Mouse (Mus musculus): ENCODE data around the gene Apex2. TPM values are rescaled to one million over a fixed set of nuclear protein-coding genes. Genes with fewer than 3 reads are reported as not detected.

The Apex2 gene
- total and polyA plus RNA-seq, 3 experiments = 8.0 to 15.6 (median 9.6) TPM

DNA sequence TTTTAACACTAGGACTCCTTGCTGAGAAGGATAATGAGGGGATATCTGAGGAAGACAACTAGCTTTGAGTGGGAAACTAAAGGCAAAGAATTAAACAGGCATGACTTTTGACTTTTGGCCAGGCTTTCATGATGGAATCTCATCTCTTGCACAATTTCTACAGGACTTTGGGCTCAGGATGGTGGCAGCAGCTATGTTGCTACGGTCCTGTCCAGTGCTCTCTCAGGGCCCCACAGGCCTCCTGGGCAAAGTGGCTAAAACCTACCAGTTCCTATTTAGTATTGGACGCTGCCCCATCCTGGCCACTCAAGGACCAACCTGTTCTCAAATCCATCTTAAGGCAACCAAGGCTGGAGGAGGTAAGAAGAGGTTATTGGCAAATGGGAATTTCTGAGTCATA lies 37.7 kb downstream of the Apex2 start:
- no peak for DNase-seq (ENCODE audit: extremely low read depth)
- H3K79me2 ChIP-seq (replicated peaks; ENCODE audit: control insufficient read depth, extremely low read depth, insufficient read depth, poor library complexity, severe bottlenecking) = no peaks in the 10 kb centered on the region
- no peaks in the 10 kb centered on the region for H3K9me3 ChIP-seq (replicated peaks; ENCODE audit: low read length)
- no peaks in the 10 kb centered on the region for H3K4me1 ChIP-seq (ENCODE audit: control insufficient read depth in 1 of 2, insufficient read depth in 2 of 2)
- dilution Hi-C loops (cut with MboI; ENCODE audit: extremely low pct_ligation_motif_present, extremely low pct_unique_long_range_greater_than_20kb, low sequenced_read_pairs) = no loop called here
- H3K36me3 ChIP-seq (replicated peaks in 1 of 2; ENCODE audit: control insufficient read depth in 1 of 2, insufficient read depth in 1 of 2, low read length in 1 of 2) = peaks cover 3 to 29% of the 10 kb centered on the region in 2 experiments
- H3K4me3 ChIP-seq (replicated peaks in 1 of 3; ENCODE audit: low read depth in 2 of 3, low read length in 2 of 3, poor library complexity in 1 of 3) = no peak overlapping the region
- no peak overlapping the region for H3K27ac ChIP-seq (ENCODE audit: insufficient read depth, low read depth)
- TF ChIP-seq CTCF (conservative IDR thresholded peaks at IDR 0.05 in 1 of 2, IDR thresholded peaks at IDR 0.05 in 1 of 2; ENCODE audit: low read depth in 2 of 2, low read length in 2 of 2) (no peak), EP300 (IDR thresholded peaks at IDR 0.05; ENCODE audit: low read length) (no peak), CHD2 (IDR thresholded peaks at IDR 0.05; ENCODE audit: low read length) (no peak), KAT2A (IDR thresholded peaks at IDR 0.05; ENCODE audit: insufficient replicate concordance, low read length) (no peak), SMC3 (IDR thresholded peaks at IDR 0.05; ENCODE audit: low read depth, low read length) (no peak), E2F4 (IDR thresholded peaks at IDR 0.05; ENCODE audit: insufficient replicate concordance, low read depth, low read length) (no peak), PAX5 (IDR thresholded peaks at IDR 0.05; ENCODE audit: low read length) (no peak), TCF12 (IDR thresholded peaks at IDR 0.05; ENCODE audit: low read depth, low read length) (no peak), JUND (conservative IDR thresholded peaks at IDR 0.05; ENCODE audit: low read depth, low read length) (no peak), MXI1 (IDR thresholded peaks at IDR 0.05; ENCODE audit: low read depth, low read length) (no peak), POLR2AphosphoS2 (IDR thresholded peaks at IDR 0.05; ENCODE audit: low read depth, low read length) (no peak), POLR2A (IDR thresholded peaks at IDR 0.05; ENCODE audit: low read depth, low read length) (no peak), SIN3A (IDR thresholded peaks at IDR 0.05; ENCODE audit: low read length) (no peak), ETS1 (conservative IDR thresholded peaks at IDR 0.05; ENCODE audit: low read depth, low read length) (no peak), MAX (IDR thresholded peaks at IDR 0.05; ENCODE audit: low read length) (no peak), JUN (IDR thresholded peaks at IDR 0.05; ENCODE audit: insufficient read depth, low read depth, low read length) (no peak), ZKSCAN1 (IDR thresholded peaks at IDR 0.05; ENCODE audit: borderline replicate concordance, low read depth, low read length) (no peak), RAD21 (IDR thresholded peaks at IDR 0.05; ENCODE audit: low read depth, low read length) (no peak), NELFE (IDR thresholded peaks at IDR 0.05; ENCODE audit: low read depth, low read length) (no peak)
- H3K27me3 ChIP-seq (replicated peaks) = no peaks in the 10 kb centered on the region
- H3K4me2 ChIP-seq (ENCODE audit: insufficient read depth, low read depth, poor library complexity, severe bottlenecking) = no peak overlapping the region
- no peak overlapping the region for H3K9ac ChIP-seq (ENCODE audit: insufficient read depth, low read depth)
- in situ Hi-C loops (cut with MboI; ENCODE audit: low pct_ligation_motif_present, low pct_unique_long_range_greater_than_20kb, low sequenced_read_pairs) = no loop called here

- H3K27ac ChIP-seq (ENCODE audit: insufficient read depth, low read depth) = no peak overlapping the region
- no peak for DNase-seq (ENCODE audit: extremely low read depth)
- no peaks in the 10 kb centered on the region for H3K9me3 ChIP-seq (replicated peaks; ENCODE audit: low read length)
- H3K4me2 ChIP-seq (ENCODE audit: insufficient read depth, low read depth, poor library complexity, severe bottlenecking) = no peak overlapping the region
- TF ChIP-seq CTCF (conservative IDR thresholded peaks at IDR 0.05 in 1 of 2, IDR thresholded peaks at IDR 0.05 in 1 of 2; ENCODE audit: low read depth in 2 of 2, low read length in 2 of 2) = no peak
- TF ChIP-seq IRF4 (IDR thresholded peaks at IDR 0.05; ENCODE audit: low read depth, low read length) = no peak
- TF ChIP-seq TBP (conservative IDR thresholded peaks at IDR 0.05; ENCODE audit: low read depth, low read length) = no peak
- no peak for TF ChIP-seq NELFE (IDR thresholded peaks at IDR 0.05; ENCODE audit: low read depth, low read length)
- no peak for TF ChIP-seq USF2 (conservative IDR thresholded peaks at IDR 0.05; ENCODE audit: low read depth, low read length)
- no peak for TF ChIP-seq RAD21 (IDR thresholded peaks at IDR 0.05; ENCODE audit: low read depth, low read length)
- TF ChIP-seq MXI1 (IDR thresholded peaks at IDR 0.05; ENCODE audit: low read depth, low read length) = no peak
- no peak for TF ChIP-seq EP300 (IDR thresholded peaks at IDR 0.05; ENCODE audit: low read length)
- TF ChIP-seq JUND (conservative IDR thresholded peaks at IDR 0.05; ENCODE audit: low read depth, low read length) = no peak
- TF ChIP-seq E2F4 (IDR thresholded peaks at IDR 0.05; ENCODE audit: insufficient replicate concordance, low read depth, low read length) = no peak
- TF ChIP-seq SIN3A (IDR thresholded peaks at IDR 0.05; ENCODE audit: low read length) = no peak
- TF ChIP-seq ETS1 (conservative IDR thresholded peaks at IDR 0.05; ENCODE audit: low read depth, low read length) = no peak
- TF ChIP-seq ZC3H11A (IDR thresholded peaks at IDR 0.05; ENCODE audit: low read depth, low read length) = no peak
- TF ChIP-seq UBTF (IDR thresholded peaks at IDR 0.05; ENCODE audit: low read depth, low read length) = no peak
- no peak for TF ChIP-seq JUN (IDR thresholded peaks at IDR 0.05; ENCODE audit: insufficient read depth, low read depth, low read length)
- TF ChIP-seq PAX5 (IDR thresholded peaks at IDR 0.05; ENCODE audit: low read length) = no peak
- dilution Hi-C loops (cut with MboI; ENCODE audit: extremely low pct_ligation_motif_present, extremely low pct_unique_long_range_greater_than_20kb, low sequenced_read_pairs) (no loop called here), in situ Hi-C loops (cut with MboI; ENCODE audit: low pct_ligation_motif_present, low pct_unique_long_range_greater_than_20kb, low sequenced_read_pairs) (no loop called here)
- no peak overlapping the region for H3K4me3 ChIP-seq (replicated peaks in 1 of 3; ENCODE audit: low read depth in 2 of 3, low read length in 2 of 3, poor library complexity in 1 of 3)
- H3K9ac ChIP-seq (ENCODE audit: insufficient read depth, low read depth) = no peak overlapping the region
- H3K4me1 ChIP-seq (ENCODE audit: control insufficient read depth in 1 of 2, insufficient read depth in 2 of 2) = no peaks in the 10 kb centered on the region
- H3K36me3 ChIP-seq (replicated peaks in 1 of 2; ENCODE audit: control insufficient read depth in 1 of 2, insufficient read depth in 1 of 2, low read length in 1 of 2) = peaks cover 3 to 27% of the 10 kb centered on the region in 2 experiments
- H3K27me3 ChIP-seq (replicated peaks) = no peaks in the 10 kb centered on the region
- H3K79me2 ChIP-seq (replicated peaks; ENCODE audit: control insufficient read depth, extremely low read depth, insufficient read depth, poor library complexity, severe bottlenecking) = no peaks in the 10 kb centered on the region
Measured at GRCm38 (mm10) chrX:150549639-150550038, 40.0 kb downstream of the Apex2 start.

Data from CH12.LX (cell line).